Mouse (Mus musculus) embryonic fibroblast, embryonic 13.5 days (primary cell): ENCODE results near the gene Sirt4. TPM values are rescaled to one million over a fixed set of nuclear protein-coding genes. Genes with fewer than 3 reads are reported as not detected.
A peak's percentile ranks its signal among the peaks of the same experiment; 100 is the strongest.

ENCODE experiments used
- H3K27ac ChIP-seq: 2 replicates; pipeline ENCODE4 v1.5.1; 2012; ENCODE audit warnings: low read length, control low read depth, inconsistent platforms; ENCODE audit not compliant: insufficient read depth
- H3K4me1 ChIP-seq: 2 replicates; pipeline ENCODE4 v1.6.1; 2011; ENCODE audit warnings: low read length; ENCODE audit not compliant: control insufficient read depth, insufficient read depth
- H3K4me3 ChIP-seq: 2 replicates; pipeline ENCODE4 v1.5.1; 2011; ENCODE audit warnings: mild to moderate bottlenecking, control low read depth, low read length; ENCODE audit not compliant: insufficient read depth
- CTCF ChIP-seq: IDR thresholded peaks from 2 replicates; pipeline ENCODE4 v1.5.1; 2011; ENCODE audit warnings: mild to moderate bottlenecking, control low read depth, low read length, moderate library complexity, borderline replicate concordance; ENCODE audit not compliant: insufficient read depth
- POLR2A ChIP-seq: IDR thresholded peaks from 2 replicates; pipeline ENCODE4 v1.6.1; 2011; ENCODE audit warnings: low read depth, mild to moderate bottlenecking, control low read depth, low read length, moderate library complexity
- polyA plus RNA-seq: library from polyadenylated mRNA; stranded (reverse); fragments of >200 nt; gene quantifications from 2 replicates; pipeline ENCODE4 v1.2.4, GENCODE M21; 2011; ENCODE audit warnings: low read depth; ENCODE audit not compliant: missing spikeins, insufficient read length

Sirt4 gene
- 12.8 and 18.5 TPM in 2 replicates for polyA plus RNA-seq

- TF ChIP-seq POLR2A (peak; percentile 82), CTCF (no peak)
Observed at GRCm38 (mm10) chr5:115483947-115484920, at the start of gene Sirt4. TSS of gene Sirt4 (minus strand) at chr5:115484725.

GRCm38 (mm10) chr5:115531671-115532270 is 47.2 kb upstream of the Sirt4 start:
- Histone ChIP-seq H3K4me1 (peaks cover 46% of the 10 kb centered on the region), H3K27ac (peak overlapping the region; percentile 41), H3K4me3 (no peak overlapping the region)
- TF ChIP-seq POLR2A, result no peak

More at GRCm38 (mm10) chr5:115483947-115484920, at the start of gene Sirt4:
- Histone ChIP-seq H3K4me3 (peak within 1 kb of the TSS; percentile 76), H3K4me1 (no peaks in the 10 kb centered on the region), H3K27ac (peak within 1 kb of the TSS; percentile 36)

- Histone ChIP-seq H3K27ac (no peak overlapping the region), H3K4me3 (no peak overlapping the region), H3K4me1 (peaks cover 39% of the 10 kb centered on the region)
- TF ChIP-seq CTCF, result no peak
- TF ChIP-seq POLR2A, result no peak
Observed at GRCm38 (mm10) chr5:115530447-115530809, 45.9 kb upstream of the Sirt4 start.

GRCm38 (mm10) chr5:115529742-115530446 is 45.4 kb upstream of the Sirt4 start:
- H3K4me3 ChIP-seq, result no peak overlapping the region
- TF ChIP-seq CTCF (no peak), POLR2A (no peak)
- H3K27ac ChIP-seq, result no peak overlapping the region
- H3K4me1 ChIP-seq, result peaks cover 35% of the 10 kb centered on the region

- Histone ChIP-seq H3K27ac (no peak overlapping the region), H3K4me3 (no peak overlapping the region), H3K4me1 (peaks cover 35% of the 10 kb centered on the region)
- no peak for TF ChIP-seq POLR2A
- no peak for TF ChIP-seq CTCF
Observed at GRCm38 (mm10) chr5:115529364-115529741, 44.8 kb upstream of the Sirt4 start.

- TF ChIP-seq CTCF, result no peak
- TF ChIP-seq POLR2A, result no peak
- no peak overlapping the region for H3K4me3 ChIP-seq
Observed at GRCm38 (mm10) chr5:115528128-115528527, 43.6 kb upstream of the Sirt4 start.

GRCm38 (mm10) chr5:115526456-115527202 is 42.1 kb upstream of the Sirt4 start:
- Histone ChIP-seq H3K4me1 (peaks cover 35% of the 10 kb centered on the region), H3K27ac (no peak overlapping the region), H3K4me3 (no peak overlapping the region)
- no peak for TF ChIP-seq CTCF
- no peak for TF ChIP-seq POLR2A

More at GRCm38 (mm10) chr5:115528128-115528527, 43.6 kb upstream of the Sirt4 start:
- H3K27ac ChIP-seq, result no peak overlapping the region
- peaks cover 35% of the 10 kb centered on the region for H3K4me1 ChIP-seq

GRCm38 (mm10) chr5:115525943-115526342 is 41.4 kb upstream of the Sirt4 start:
- TF ChIP-seq CTCF (no peak), POLR2A (no peak)
- Histone ChIP-seq H3K4me3 (no peak overlapping the region), H3K4me1 (peaks cover 33% of the 10 kb centered on the region), H3K27ac (no peak overlapping the region)

GRCm38 (mm10) chr5:115525416-115525815 is 40.9 kb upstream of the Sirt4 start:
- Histone ChIP-seq H3K4me3 (no peak overlapping the region), H3K4me1 (peaks cover 31% of the 10 kb centered on the region), H3K27ac (no peak overlapping the region)
- TF ChIP-seq CTCF (no peak), POLR2A (no peak)

- TF ChIP-seq POLR2A (no peak), CTCF (no peak)
- no peak overlapping the region for H3K4me3 ChIP-seq
- H3K27ac ChIP-seq, result no peak overlapping the region
- H3K4me1 ChIP-seq, result peaks cover 29% of the 10 kb centered on the region
Observed at GRCm38 (mm10) chr5:115524471-115524870, 39.9 kb upstream of the Sirt4 start.
